Mouse (Mus musculus): ENCODE measurements at regions not wholly inside any gene's neighbourhood (a gene's known extent, or its start where the extent isn't known, plus 50 kb on each side); places are given as distances from the start of the nearest gene placed in this dataset.

DNA sequence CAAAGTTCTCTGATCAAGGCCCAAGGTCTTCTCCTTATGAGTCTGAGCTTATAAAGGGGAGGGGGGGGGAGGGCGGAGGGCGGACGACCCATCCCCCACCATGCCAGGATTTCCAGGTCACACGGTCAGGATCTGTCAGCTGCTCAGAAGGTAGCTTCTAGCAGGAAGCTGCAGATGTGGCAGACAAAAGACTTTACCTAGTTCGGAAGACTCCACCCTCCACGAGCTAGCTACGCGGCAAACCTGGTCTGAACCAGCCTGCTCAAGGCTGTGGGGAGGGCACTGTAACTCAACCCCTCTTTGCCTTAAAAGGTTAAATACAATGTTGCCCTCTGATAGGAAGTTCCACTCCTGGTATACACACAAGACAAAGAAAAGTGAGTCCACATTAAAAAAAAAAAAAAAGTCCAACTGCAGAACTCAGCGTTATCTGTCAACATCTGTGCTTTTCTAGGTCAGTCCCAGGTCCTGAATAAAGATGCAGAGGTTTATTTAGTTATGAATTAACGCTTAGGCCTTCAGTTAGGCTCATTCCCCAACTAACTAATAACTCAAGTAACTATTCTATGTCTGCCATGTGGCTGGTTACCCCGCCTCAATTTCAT, 108.7 kb downstream of the Rpl14 start:
- Histone ChIP-seq H3K4me2 (replicated peaks) (no peak overlapping the region), H3K9ac (no peak overlapping the region), H3K27me3 (peaks cover 2% of the 10 kb centered on the region; the same call in 1 of the 2 replicates), H3K4me3 (no peak overlapping the region), H3K27ac (no peak overlapping the region; the same call in 1 of the 2 replicates), H3K36me3 (no peaks in the 10 kb centered on the region), H3K9me3 (no peaks in the 10 kb centered on the region), H3K4me1 (peaks cover 25% of the 10 kb centered on the region)
- no peak for ATAC-seq (ENCODE audit: low FRiP score, low read depth)
- WGBS = 40% methylated on average over 11 of the region's 11 CpGs

DNA sequence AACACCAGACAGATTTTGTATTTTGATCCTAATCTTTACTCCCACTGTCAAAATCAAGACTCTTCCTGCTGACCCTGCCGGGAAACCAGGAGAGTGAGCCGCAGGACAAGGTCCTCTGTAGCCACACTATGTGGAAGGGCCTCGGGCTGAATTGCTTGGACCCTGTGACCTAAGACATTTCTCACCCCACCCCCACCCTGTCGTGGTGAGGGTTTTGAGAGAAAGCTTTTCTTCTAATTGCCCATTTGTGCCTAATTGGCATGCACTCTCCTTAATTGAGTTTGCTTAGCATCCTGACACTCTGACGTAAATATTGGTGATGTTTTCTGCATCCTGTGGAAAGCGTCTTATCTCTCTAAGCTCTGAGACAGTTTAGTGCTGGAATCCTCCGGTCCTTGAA, 110.2 kb downstream of the Rpl14 start:
- Histone ChIP-seq H3K9me3 (no peaks in the 10 kb centered on the region), H3K4me1 (peaks cover 12% of the 10 kb centered on the region), H3K27ac (no peak overlapping the region), H3K9ac (no peak overlapping the region), H3K4me2 (replicated peaks) (no peak overlapping the region), H3K27me3 (no peaks in the 10 kb centered on the region), H3K36me3 (no peaks in the 10 kb centered on the region), H3K4me3 (no peak overlapping the region)
- 23% methylated on average over 7 of the region's 7 CpGs for WGBS
- ATAC-seq (ENCODE audit: low FRiP score, low read depth) = no peak

GRCm38 (mm10) chr9:120685961-120686360, 114.7 kb downstream of the Rpl14 start:
- no peaks in the 10 kb centered on the region for H3K36me3 ChIP-seq
- 6% methylated on average over 6 of the region's 7 CpGs for WGBS
- H3K27ac ChIP-seq = no peak overlapping the region
- no peak overlapping the region for H3K9ac ChIP-seq
- H3K4me1 ChIP-seq = peaks cover 19% of the 10 kb centered on the region
- ATAC-seq (ENCODE audit: low FRiP score, low read depth) = no peak
- H3K9me3 ChIP-seq = no peaks in the 10 kb centered on the region
- no peak overlapping the region for H3K4me2 ChIP-seq (replicated peaks)
- H3K4me3 ChIP-seq = no peak overlapping the region
- no peaks in the 10 kb centered on the region for H3K27me3 ChIP-seq

- no peaks in the 10 kb centered on the region for H3K36me3 ChIP-seq
- H3K27ac ChIP-seq = no peak overlapping the region
- no peak overlapping the region for H3K9ac ChIP-seq
- no peak for ATAC-seq (ENCODE audit: low FRiP score, low read depth)
- 83% methylated on average over 11 of the region's 11 CpGs for WGBS
- H3K4me2 ChIP-seq (replicated peaks) = no peak overlapping the region
- no peaks in the 10 kb centered on the region for H3K9me3 ChIP-seq
- H3K27me3 ChIP-seq = no peaks in the 10 kb centered on the region
- peaks cover 40% of the 10 kb centered on the region for H3K4me1 ChIP-seq
- H3K4me3 ChIP-seq = no peak overlapping the region
Measured at GRCm38 (mm10) chr9:120689025-120689424, 117.8 kb downstream of the Rpl14 start.

DNA sequence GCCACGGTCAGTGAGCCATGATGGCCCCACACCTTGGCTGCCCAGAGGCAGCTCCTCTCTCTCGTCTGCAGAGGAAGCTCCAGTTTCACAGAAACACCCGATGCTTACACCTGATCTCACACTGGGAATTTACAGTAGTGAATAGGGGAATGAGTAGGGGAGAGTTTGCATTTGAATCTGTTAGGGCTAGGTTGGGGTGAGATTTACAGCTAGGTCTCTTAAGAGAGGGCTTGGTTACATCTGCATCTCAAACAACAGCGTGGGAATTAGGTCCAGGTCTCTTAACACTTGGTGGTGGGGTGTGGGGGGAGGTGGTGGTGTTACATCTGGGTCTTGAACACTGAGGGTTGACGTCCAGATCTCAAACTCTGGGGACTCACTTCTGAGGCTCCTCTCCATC, 119.3 kb downstream of the Rpl14 start:
- Histone ChIP-seq H3K9ac (0 out of 2 replicates have a peak overlapping the region, but pooled peaks have one; percentile 58), H3K4me1 (peaks cover 40% of the 10 kb centered on the region), H3K27ac (peak overlapping the region; percentile 98), H3K27me3 (no peaks in the 10 kb centered on the region), H3K9me3 (no peaks in the 10 kb centered on the region), H3K36me3 (no peaks in the 10 kb centered on the region), H3K4me3 (no peak overlapping the region), H3K4me2 (replicated peaks) (peak overlapping the region; percentile 59)
- no peak for ATAC-seq (ENCODE audit: low FRiP score, low read depth)
- 11% methylated on average over 5 of the region's 5 CpGs for WGBS

- peak overlapping the region; percentile 30 for H3K4me3 ChIP-seq
- ATAC-seq (ENCODE audit: low FRiP score, low read depth) = peak; percentile 93
- peaks cover 40% of the 10 kb centered on the region for H3K4me1 ChIP-seq
- H3K9ac ChIP-seq = peak overlapping the region; percentile 58
- peak overlapping the region; percentile 59 for H3K4me2 ChIP-seq (replicated peaks)
- no peaks in the 10 kb centered on the region for H3K27me3 ChIP-seq
- peak overlapping the region; percentile 98 for H3K27ac ChIP-seq
- WGBS = under 1% methylated on average over 30 of the region's 30 CpGs
- H3K36me3 ChIP-seq = no peaks in the 10 kb centered on the region
- no peaks in the 10 kb centered on the region for H3K9me3 ChIP-seq
Measured at GRCm38 (mm10) chr9:120690961-120691941, 120.0 kb downstream of the Rpl14 start.

- H3K9ac ChIP-seq = peak overlapping the region; percentile 48
- H3K4me2 ChIP-seq (replicated peaks) = peak overlapping the region; percentile 59
- 23% methylated on average over 10 of the region's 14 CpGs for WGBS
- ATAC-seq (ENCODE audit: low FRiP score, low read depth) = no peak; the same call in 1 of the 2 replicates
- peak overlapping the region; percentile 98 for H3K27ac ChIP-seq
- no peaks in the 10 kb centered on the region for H3K36me3 ChIP-seq
- H3K27me3 ChIP-seq = no peaks in the 10 kb centered on the region
- H3K9me3 ChIP-seq = no peaks in the 10 kb centered on the region
- H3K4me1 ChIP-seq = peaks cover 40% of the 10 kb centered on the region
- H3K4me3 ChIP-seq = peak overlapping the region; percentile 30
Measured at GRCm38 (mm10) chr9:120691971-120692401, 120.7 kb downstream of the Rpl14 start.

DNA sequence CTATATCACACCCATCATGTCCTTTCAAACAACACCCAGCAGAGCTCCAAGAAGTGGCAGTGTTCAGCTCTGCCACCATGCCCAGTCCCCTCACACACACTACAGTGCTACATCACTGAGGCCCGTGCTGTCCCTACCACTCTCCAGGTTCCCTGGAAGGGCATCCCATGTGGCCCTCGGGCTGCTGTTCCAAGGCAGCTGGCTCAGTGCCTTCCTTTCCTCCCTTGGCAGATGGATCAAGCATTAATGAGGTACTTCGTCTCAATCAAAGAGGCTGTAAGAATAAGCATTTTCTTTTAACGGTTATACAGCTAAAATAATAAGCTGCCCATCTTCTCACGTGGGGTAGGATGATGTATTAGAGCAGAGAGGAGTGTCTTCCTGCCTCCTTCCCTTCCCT, 123.2 kb downstream of the Rpl14 start:
- Histone ChIP-seq H3K36me3 (no peaks in the 10 kb centered on the region), H3K4me1 (peaks cover 44% of the 10 kb centered on the region), H3K9me3 (no peaks in the 10 kb centered on the region), H3K27ac (no peak overlapping the region), H3K4me3 (no peak overlapping the region), H3K27me3 (no peaks in the 10 kb centered on the region), H3K4me2 (replicated peaks) (no peak overlapping the region), H3K9ac (no peak overlapping the region)
- ATAC-seq (ENCODE audit: low FRiP score, low read depth) = no peak
- 74% methylated on average over 5 of the region's 5 CpGs for WGBS

GRCm38 (mm10) chr9:120695966-120696365, 124.7 kb downstream of the Rpl14 start:
- Histone ChIP-seq H3K4me1 (peaks cover 29% of the 10 kb centered on the region), H3K4me2 (replicated peaks) (no peak overlapping the region), H3K9me3 (no peaks in the 10 kb centered on the region), H3K4me3 (no peak overlapping the region), H3K9ac (no peak overlapping the region), H3K27ac (no peak overlapping the region), H3K27me3 (no peaks in the 10 kb centered on the region), H3K36me3 (no peaks in the 10 kb centered on the region)
- 90% methylated on average over 10 of the region's 10 CpGs for WGBS
- ATAC-seq (ENCODE audit: low FRiP score, low read depth) = no peak

- Histone ChIP-seq H3K36me3 (no peaks in the 10 kb centered on the region), H3K27me3 (no peaks in the 10 kb centered on the region), H3K4me3 (no peak overlapping the region), H3K9me3 (no peaks in the 10 kb centered on the region), H3K4me2 (replicated peaks) (no peak overlapping the region), H3K9ac (no peak overlapping the region), H3K4me1 (peaks cover 15% of the 10 kb centered on the region), H3K27ac (no peak overlapping the region)
- WGBS = 55% methylated on average over 7 of the region's 7 CpGs
- ATAC-seq (ENCODE audit: low FRiP score, low read depth) = no peak
Measured at GRCm38 (mm10) chr9:120697749-120698148, 126.5 kb downstream of the Rpl14 start.

- Histone ChIP-seq H3K27me3 (no peaks in the 10 kb centered on the region), H3K9ac (no peak overlapping the region), H3K4me3 (no peak overlapping the region), H3K4me2 (replicated peaks) (no peak overlapping the region), H3K27ac (peak overlapping the region; percentile 15; the same call in 1 of the 2 replicates), H3K4me1 (peaks cover 19% of the 10 kb centered on the region), H3K9me3 (no peaks in the 10 kb centered on the region), H3K36me3 (no peaks in the 10 kb centered on the region)
- no peak for ATAC-seq (ENCODE audit: low FRiP score, low read depth)
- 81% methylated on average over 5 of the region's 5 CpGs for WGBS
Measured at GRCm38 (mm10) chr9:120699781-120700180, 128.5 kb downstream of the Rpl14 start.

GRCm38 (mm10) chr9:120702836-120703235, 131.6 kb downstream of the Rpl14 start:
- Histone ChIP-seq H3K27me3 (no peaks in the 10 kb centered on the region), H3K9me3 (no peaks in the 10 kb centered on the region), H3K27ac (no peak overlapping the region), H3K4me1 (peaks cover 20% of the 10 kb centered on the region), H3K36me3 (no peaks in the 10 kb centered on the region), H3K4me2 (replicated peaks) (no peak overlapping the region), H3K9ac (no peak overlapping the region), H3K4me3 (no peak overlapping the region)
- no peak for ATAC-seq (ENCODE audit: low FRiP score, low read depth)
- WGBS = 52% methylated on average over 7 of the region's 7 CpGs
